Mouse (Mus musculus): Measurements from ENCODE around the gene Igsf11. TPM values are rescaled to one million over a fixed set of nuclear protein-coding genes. Genes with fewer than 3 reads are reported as not detected.

The Igsf11 gene
- polyA plus RNA-seq, 1 experiment from 2014 or later: 1.1 TPM

GRCm38 (mm10) chr16:38940805-38941204, 48.3 kb downstream of the Igsf11 start:
- Histone ChIP-seq H3K4me3 (replicated peaks) (no peak overlapping the region), H3K36me3 (no peaks in the 10 kb centered on the region), H3K9me3 (no peaks in the 10 kb centered on the region), H3K9ac (replicated peaks) (no peak overlapping the region), H3K27me3 (no peaks in the 10 kb centered on the region), H3K27ac (no peak overlapping the region), H3K4me1 (replicated peaks) (peaks cover 17% of the 10 kb centered on the region), H3K4me2 (no peak overlapping the region)
- no peak for ATAC-seq (ENCODE audit: insufficient number of reproducible peaks, insufficient read depth, low FRiP score, low TSS enrichment, low read depth)
- WGBS: 84% methylated on average over 3 of the region's 3 CpGs

DNA sequence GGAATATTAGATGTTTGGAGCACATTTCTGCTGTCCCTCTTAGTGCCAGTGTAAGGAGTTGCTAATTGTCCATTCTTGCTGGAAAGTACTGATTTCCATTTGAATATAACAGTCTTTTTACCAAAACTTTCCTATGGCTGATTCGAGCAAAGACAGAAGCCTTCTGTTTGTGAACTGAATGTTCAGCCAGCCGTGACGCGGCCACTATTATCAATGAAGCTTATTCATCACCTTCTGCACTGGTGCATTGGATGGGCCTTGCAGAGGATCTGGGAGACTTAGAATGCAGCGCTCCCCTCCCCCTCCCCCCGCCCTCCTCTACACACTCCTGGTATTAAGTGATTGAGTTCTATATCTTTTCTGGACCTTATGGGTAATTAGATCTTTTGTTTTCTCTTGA, 48.8 kb downstream of the Igsf11 start:
- H3K4me3 ChIP-seq (replicated peaks): no peak overlapping the region
- H3K27ac ChIP-seq: no peak overlapping the region
- H3K36me3 ChIP-seq: no peaks in the 10 kb centered on the region
- no peak overlapping the region for H3K9ac ChIP-seq (replicated peaks)
- 82% methylated on average over 6 of the region's 6 CpGs for WGBS
- H3K27me3 ChIP-seq: no peaks in the 10 kb centered on the region
- peaks cover 22% of the 10 kb centered on the region for H3K4me1 ChIP-seq (replicated peaks)
- ATAC-seq (ENCODE audit: insufficient number of reproducible peaks, insufficient read depth, low FRiP score, low TSS enrichment, low read depth): no peak
- no peak overlapping the region for H3K4me2 ChIP-seq
- no peaks in the 10 kb centered on the region for H3K9me3 ChIP-seq

- no peak overlapping the region for H3K4me2 ChIP-seq
- no peaks in the 10 kb centered on the region for H3K27me3 ChIP-seq
- no peak overlapping the region for H3K4me3 ChIP-seq (replicated peaks)
- no peak overlapping the region for H3K9ac ChIP-seq (replicated peaks)
- peaks cover 28% of the 10 kb centered on the region for H3K4me1 ChIP-seq (replicated peaks)
- no peaks in the 10 kb centered on the region for H3K9me3 ChIP-seq
- WGBS: 24% methylated on average over 5 of the region's 5 CpGs
- ATAC-seq (ENCODE audit: insufficient number of reproducible peaks, insufficient read depth, low FRiP score, low TSS enrichment, low read depth): no peak
- H3K27ac ChIP-seq: 0 out of 2 replicates have a peak overlapping the region, but pooled peaks have one; percentile 2
- no peaks in the 10 kb centered on the region for H3K36me3 ChIP-seq
Measured at GRCm38 (mm10) chr16:38943706-38944550, 51.5 kb downstream of the Igsf11 start.

- Histone ChIP-seq H3K36me3 (no peaks in the 10 kb centered on the region), H3K27me3 (no peaks in the 10 kb centered on the region), H3K27ac (no peak overlapping the region), H3K9me3 (no peaks in the 10 kb centered on the region), H3K4me3 (replicated peaks) (no peak overlapping the region), H3K9ac (replicated peaks) (no peak overlapping the region), H3K4me1 (replicated peaks) (peaks cover 28% of the 10 kb centered on the region), H3K4me2 (no peak overlapping the region)
- no peak for ATAC-seq (ENCODE audit: insufficient number of reproducible peaks, insufficient read depth, low FRiP score, low TSS enrichment, low read depth)
- 88% methylated on average over 7 of the region's 7 CpGs for WGBS
Measured at GRCm38 (mm10) chr16:38945111-38945510, 52.6 kb downstream of the Igsf11 start.

- no peak overlapping the region for H3K4me2 ChIP-seq
- no peak for ATAC-seq (ENCODE audit: insufficient number of reproducible peaks, insufficient read depth, low FRiP score, low TSS enrichment, low read depth)
- no peak overlapping the region for H3K4me3 ChIP-seq (replicated peaks)
- WGBS: 74% methylated on average over 10 of the region's 10 CpGs
- H3K27me3 ChIP-seq: no peaks in the 10 kb centered on the region
- H3K27ac ChIP-seq: peak overlapping the region; percentile 17; the same call in 1 of the 2 replicates
- peaks cover 28% of the 10 kb centered on the region for H3K4me1 ChIP-seq (replicated peaks)
- H3K9ac ChIP-seq (replicated peaks): no peak overlapping the region
- H3K36me3 ChIP-seq: no peaks in the 10 kb centered on the region
- no peaks in the 10 kb centered on the region for H3K9me3 ChIP-seq
Measured at GRCm38 (mm10) chr16:38945581-38945981, 53.1 kb downstream of the Igsf11 start.

- peaks cover 28% of the 10 kb centered on the region for H3K4me1 ChIP-seq (replicated peaks)
- H3K4me2 ChIP-seq: no peak overlapping the region
- no peak overlapping the region for H3K27ac ChIP-seq
- H3K4me3 ChIP-seq (replicated peaks): no peak overlapping the region
- no peaks in the 10 kb centered on the region for H3K36me3 ChIP-seq
- 41% methylated on average over 7 of the region's 7 CpGs for WGBS
- no peaks in the 10 kb centered on the region for H3K27me3 ChIP-seq
- H3K9me3 ChIP-seq: no peaks in the 10 kb centered on the region
- H3K9ac ChIP-seq (replicated peaks): no peak overlapping the region
- ATAC-seq (ENCODE audit: insufficient number of reproducible peaks, insufficient read depth, low FRiP score, low TSS enrichment, low read depth): no peak; the same call in 1 of the 2 replicates
Measured at GRCm38 (mm10) chr16:38946453-38946852, 54.0 kb downstream of the Igsf11 start.

DNA sequence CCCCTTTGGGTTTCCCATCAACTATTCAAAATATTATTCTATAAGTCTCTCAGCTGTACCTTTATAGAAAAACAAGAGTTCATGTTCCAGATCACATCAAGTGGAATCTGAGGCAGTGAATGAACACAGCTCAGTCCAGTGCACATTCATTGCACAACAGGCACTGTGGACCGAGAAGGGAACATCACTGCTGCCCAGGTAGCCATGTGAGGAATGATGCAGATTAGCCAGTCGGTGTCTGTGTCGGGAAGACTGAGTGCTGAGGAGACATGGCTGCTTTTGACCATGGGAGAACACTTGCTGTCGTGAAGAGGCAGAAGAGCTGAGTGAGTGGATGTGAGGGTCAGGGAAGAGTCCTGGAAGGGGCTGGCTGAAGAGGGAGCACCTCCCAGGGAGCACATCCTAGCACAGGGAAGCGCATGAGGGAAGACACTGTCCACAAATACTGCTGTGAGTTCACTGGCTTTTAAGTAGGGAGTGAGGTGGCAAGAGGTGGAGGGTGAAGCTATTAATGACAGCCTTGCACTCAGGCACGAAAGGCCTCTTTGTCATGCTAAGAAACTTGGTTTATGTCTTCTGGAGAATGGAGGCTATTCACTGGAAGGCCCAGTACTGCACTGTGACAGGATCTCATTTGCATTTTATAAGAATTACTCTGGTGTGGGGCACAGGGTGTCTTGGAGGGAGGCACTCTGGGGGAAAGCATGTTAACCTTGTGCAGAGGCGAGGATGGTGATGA, 54.8 kb downstream of the Igsf11 start:
- ATAC-seq (ENCODE audit: insufficient number of reproducible peaks, insufficient read depth, low FRiP score, low TSS enrichment, low read depth): no peak
- Histone ChIP-seq H3K4me2 (no peak overlapping the region), H3K9me3 (no peaks in the 10 kb centered on the region), H3K4me3 (replicated peaks) (no peak overlapping the region), H3K4me1 (replicated peaks) (peaks cover 28% of the 10 kb centered on the region), H3K36me3 (no peaks in the 10 kb centered on the region), H3K27ac (no peak overlapping the region), H3K27me3 (no peaks in the 10 kb centered on the region), H3K9ac (replicated peaks) (no peak overlapping the region)
- WGBS: 81% methylated on average over 7 of the region's 7 CpGs

DNA sequence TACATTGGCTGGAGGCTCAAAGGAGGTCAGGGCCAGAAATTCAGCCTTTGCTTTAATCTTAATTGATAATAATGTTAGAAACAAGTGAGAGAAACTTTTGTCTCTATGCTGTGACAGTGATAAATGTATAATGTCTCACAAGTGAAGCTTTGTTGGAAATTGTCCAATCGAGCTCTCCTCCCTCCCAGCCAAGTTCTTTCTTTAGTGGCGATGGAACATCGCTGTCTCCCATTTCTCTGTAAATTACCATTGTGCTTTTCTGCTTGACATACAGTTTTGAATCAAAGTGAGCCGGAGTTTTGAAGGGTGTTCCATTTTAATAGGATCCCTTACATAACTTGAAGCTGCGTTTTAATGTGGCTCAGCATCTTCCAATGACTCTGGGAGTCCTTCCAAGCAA, 56.0 kb downstream of the Igsf11 start:
- Histone ChIP-seq H3K36me3 (no peaks in the 10 kb centered on the region), H3K27ac (no peak overlapping the region), H3K27me3 (no peaks in the 10 kb centered on the region), H3K4me1 (replicated peaks) (peaks cover 28% of the 10 kb centered on the region), H3K4me3 (replicated peaks) (no peak overlapping the region), H3K4me2 (no peak overlapping the region), H3K9me3 (no peaks in the 10 kb centered on the region), H3K9ac (replicated peaks) (no peak overlapping the region)
- no peak for ATAC-seq (ENCODE audit: insufficient number of reproducible peaks, insufficient read depth, low FRiP score, low TSS enrichment, low read depth)
- WGBS: 93% methylated on average over 5 of the region's 5 CpGs

DNA sequence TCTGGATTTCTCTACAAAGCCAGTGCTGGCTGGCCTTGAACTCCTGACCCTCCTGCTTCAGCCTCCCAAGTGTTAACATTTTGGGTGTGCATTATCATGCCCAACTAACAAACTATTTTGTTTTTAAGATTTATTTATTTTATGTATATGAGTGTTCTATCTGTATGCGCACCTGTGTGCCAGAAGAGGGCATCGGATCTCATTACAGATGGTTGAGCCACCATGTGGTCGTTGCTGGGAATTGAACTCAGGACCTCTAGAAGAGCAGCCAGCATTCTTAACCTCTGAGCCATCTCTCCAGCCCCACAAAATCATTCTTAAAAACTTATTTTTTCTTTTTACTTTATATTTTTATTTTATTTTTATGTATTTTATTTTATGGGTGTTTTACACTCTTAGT, 60.4 kb downstream of the Igsf11 start:
- 99% methylated on average over 3 of the region's 3 CpGs for WGBS
- Histone ChIP-seq H3K9me3 (0 out of 2 replicates have a peak, but pooled peaks cover 6% of the 10 kb centered on the region), H3K27me3 (no peaks in the 10 kb centered on the region), H3K27ac (no peak overlapping the region), H3K4me2 (no peak overlapping the region), H3K4me1 (replicated peaks) (no peaks in the 10 kb centered on the region), H3K36me3 (no peaks in the 10 kb centered on the region), H3K9ac (replicated peaks) (no peak overlapping the region), H3K4me3 (replicated peaks) (no peak overlapping the region)
- no peak for ATAC-seq (ENCODE audit: insufficient number of reproducible peaks, insufficient read depth, low FRiP score, low TSS enrichment, low read depth)

DNA sequence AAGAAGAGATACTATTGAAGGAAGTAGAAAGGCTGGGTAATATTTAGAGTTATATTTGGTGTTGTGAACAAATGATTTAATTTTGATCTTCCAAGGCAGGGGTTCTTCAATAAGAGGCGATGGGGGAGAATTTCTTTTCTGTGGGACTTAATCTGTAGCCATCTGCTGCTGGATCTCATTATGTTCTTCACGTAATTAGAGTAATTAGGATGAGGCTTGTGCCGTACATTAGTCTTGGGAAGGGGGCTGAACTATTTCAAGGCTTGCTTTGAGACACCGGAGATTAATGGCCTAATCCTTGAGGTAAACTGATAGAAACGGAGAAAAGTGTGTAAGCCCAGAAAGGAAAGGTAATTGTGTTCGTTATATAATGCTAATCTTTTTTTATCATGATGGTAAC, 61.4 kb downstream of the Igsf11 start:
- 57% methylated on average over 6 of the region's 6 CpGs for WGBS
- H3K36me3 ChIP-seq: no peaks in the 10 kb centered on the region
- no peak overlapping the region for H3K9ac ChIP-seq (replicated peaks)
- no peaks in the 10 kb centered on the region for H3K27me3 ChIP-seq
- H3K4me1 ChIP-seq (replicated peaks): 0 out of 2 replicates have a peak, but pooled peaks cover 6% of the 10 kb centered on the region
- H3K4me3 ChIP-seq (replicated peaks): no peak overlapping the region
- H3K4me2 ChIP-seq: no peak overlapping the region
- H3K9me3 ChIP-seq: 0 out of 2 replicates have a peak, but pooled peaks cover 6% of the 10 kb centered on the region
- ATAC-seq (ENCODE audit: insufficient number of reproducible peaks, insufficient read depth, low FRiP score, low TSS enrichment, low read depth): no peak
- no peak overlapping the region for H3K27ac ChIP-seq

DNA sequence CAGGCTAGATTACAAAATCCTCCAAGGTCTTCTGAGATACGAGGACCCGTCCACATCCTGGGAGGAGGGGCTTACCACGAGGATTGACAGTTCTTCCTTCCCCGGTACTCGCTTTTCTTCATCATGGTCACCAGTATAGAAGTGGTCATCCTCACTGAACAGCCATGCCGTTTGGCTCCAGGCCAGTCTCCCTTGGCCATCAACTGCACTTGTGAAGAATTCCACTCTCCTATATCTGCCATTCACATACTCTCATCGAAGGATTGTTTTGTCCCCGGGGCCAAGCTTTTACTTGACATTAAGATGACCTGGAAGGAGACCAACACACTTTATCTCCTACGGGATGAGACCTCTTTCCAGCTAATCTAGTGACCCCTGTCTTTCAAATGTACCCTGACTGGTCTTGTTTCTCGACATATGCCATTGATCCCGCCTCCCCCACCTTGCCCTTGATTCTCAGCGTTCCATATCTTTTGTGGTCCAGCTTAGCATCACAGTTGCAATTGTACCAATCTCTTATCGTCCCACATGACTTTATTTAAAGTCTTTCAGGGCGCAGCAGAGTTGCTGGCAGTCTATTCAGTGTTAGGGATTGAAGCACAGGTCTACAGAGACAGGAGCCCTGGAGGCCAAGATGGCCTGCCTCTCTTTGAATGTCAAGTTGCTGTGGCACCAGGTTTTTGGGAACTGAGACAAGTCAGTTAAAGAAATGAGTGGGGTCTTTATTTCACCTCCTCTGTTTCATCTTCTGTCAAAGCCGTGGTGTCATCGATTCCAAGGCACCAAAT, 62.2 kb downstream of the Igsf11 start:
- no peaks in the 10 kb centered on the region for H3K36me3 ChIP-seq
- H3K27ac ChIP-seq: no peak overlapping the region
- H3K9ac ChIP-seq (replicated peaks): no peak overlapping the region
- no peak for ATAC-seq (ENCODE audit: insufficient number of reproducible peaks, insufficient read depth, low FRiP score, low TSS enrichment, low read depth)
- H3K27me3 ChIP-seq: no peaks in the 10 kb centered on the region
- no peak overlapping the region for H3K4me2 ChIP-seq
- H3K9me3 ChIP-seq: 0 out of 2 replicates have a peak, but pooled peaks cover 6% of the 10 kb centered on the region
- 89% methylated on average over 16 of the region's 16 CpGs for WGBS
- no peak overlapping the region for H3K4me3 ChIP-seq (replicated peaks)
- H3K4me1 ChIP-seq (replicated peaks): peaks cover 10% of the 10 kb centered on the region; the same call in 1 of the 2 replicates
